Comparison of ENCODE assay signal across 19 mouse cellular contexts in the genomic region with DNA sequence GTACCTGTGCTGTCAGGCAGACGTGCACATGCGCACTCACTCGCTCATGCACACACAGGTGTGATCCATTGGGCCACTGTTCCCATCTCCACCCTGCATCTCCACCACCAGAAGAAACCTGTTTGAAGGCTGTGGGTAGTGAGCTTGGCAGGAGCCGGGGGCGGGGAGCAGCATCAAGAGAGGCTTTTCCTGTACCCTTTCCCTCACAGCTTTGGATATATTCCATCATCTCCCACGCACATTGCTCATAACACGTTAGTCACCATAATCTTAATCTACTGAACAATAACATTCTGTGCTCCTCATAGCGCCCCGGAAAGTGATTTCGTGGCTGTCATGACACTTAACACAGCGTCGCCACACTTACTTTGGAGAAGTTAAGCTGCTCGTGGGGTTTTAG. TPM values are rescaled to one million over a fixed set of nuclear protein-coding genes. Genes with fewer than 3 reads are reported as not detected.
A peak's percentile ranks its signal among the peaks of the same experiment; 100 is the strongest.
DNase-seq lines count a peak whose midpoint lies in the region; ATAC-seq and TF ChIP-seq lines count a peak whose summit lies in the region.
"Had no signal": no experiment of that assay in that cellular context is flagged by ENCODE, and none has a peak within 500 bp of the region (broad histone marks: within the 10 kb centered on the region; RNA-seq: fewer than 3 reads in every experiment).

No protein-coding gene starts in this region.

- DNase-seq in heart, embryonic 10.5 days (ENCODE audit: low spot score), result peak; percentile 51
- no peak for DNase-seq in heart, postnatal 36 days
- peak; percentile 51 for DNase-seq in 3T3-L1 (ENCODE audit: low read depth, low spot score)
- peak; percentile 63 for DNase-seq in frontal cortex, postnatal 36 days (ENCODE audit: low spot score in 2 of 2)
- DNase-seq in left cerebral cortex, adult 9 months (ENCODE audit: low spot score in 2 of 2), result peak; percentile 58 to 78
- no peak for DNase-seq in lung, postnatal 10 days
- DNase-seq in lung, postnatal 0 days (ENCODE audit: low spot score), result no peak
- no peak for DNase-seq in kidney, adult 11 months
- DNase-seq: cerebellum, adult 8-10 months; gastrocnemius, postnatal 36 days; kidney, adult 9 months; kidney, postnatal 25 days; lung, adult 18-20 months; lung, postnatal 36 days had no signal

- WGBS in heart, embryonic 10.5 days, result 85% methylated on average over 13 of the region's 13 CpGs
- 76% methylated on average over 13 of the region's 13 CpGs for WGBS in lung, postnatal 0 days

- H3K27ac ChIP-seq in heart, embryonic 10.5 days, result no peak overlapping the region
- H3K27ac ChIP-seq in lung, postnatal 0 days (ENCODE audit: low read length), result no peak overlapping the region
- H3K27ac ChIP-seq: embryonic facial prominence, embryonic 10.5 days; forebrain, embryonic 13.5 days had no signal

- no peaks in the 10 kb centered on the region for H3K4me1 ChIP-seq in heart, embryonic 10.5 days
- no peaks in the 10 kb centered on the region for H3K4me1 ChIP-seq in lung, postnatal 0 days (ENCODE audit: insufficient read depth, low read depth, low read length)
- H3K4me1 ChIP-seq: forebrain, embryonic 13.5 days had no signal

- TF ChIP-seq CTCF in lung, postnatal 0 days (IDR thresholded peaks at IDR 0.05), result no peak

- no peaks in the 10 kb centered on the region for H3K9me3 ChIP-seq in heart, embryonic 10.5 days
- H3K9me3 ChIP-seq in lung, postnatal 0 days (ENCODE audit: low read length), result no peaks in the 10 kb centered on the region
- H3K9me3 ChIP-seq: embryonic facial prominence, embryonic 10.5 days; forebrain, embryonic 13.5 days; G1E had no signal

- TF ChIP-seq EP300 in lung, postnatal 0 days (IDR thresholded peaks at IDR 0.05), result no peak

- H3K4me2 ChIP-seq in lung, postnatal 0 days (replicated peaks; ENCODE audit: low read depth, low read length), result no peak overlapping the region
- H3K4me2 ChIP-seq: forebrain, embryonic 13.5 days; liver, embryonic 11.5 days had no signal

- intact Hi-C loops in heart, postnatal 36 days (cut with DNase I), result no loop called here

- no peaks in the 10 kb centered on the region for H3K36me3 ChIP-seq in heart, embryonic 10.5 days
- no peaks in the 10 kb centered on the region for H3K36me3 ChIP-seq in lung, postnatal 0 days (ENCODE audit: insufficient read depth, low read length)
- H3K36me3 ChIP-seq: embryonic facial prominence, embryonic 10.5 days; G1E had no signal

- no peak overlapping the region for H3K9ac ChIP-seq in lung, postnatal 0 days (replicated peaks; ENCODE audit: low read depth)
- H3K9ac ChIP-seq: forebrain, embryonic 13.5 days had no signal

- H3K4me3 ChIP-seq in heart, embryonic 10.5 days, result no peak overlapping the region
- H3K4me3 ChIP-seq in lung, postnatal 0 days (ENCODE audit: low read depth, low read length), result no peak overlapping the region
- H3K4me3 ChIP-seq: embryonic facial prominence, embryonic 10.5 days; forebrain, embryonic 13.5 days had no signal

- no peak for ATAC-seq in lung, postnatal 0 days
- ATAC-seq: forebrain, embryonic 13.5 days; midbrain, embryonic 16.5 days had no signal

- H3K27me3 ChIP-seq in heart, embryonic 10.5 days (ENCODE audit: insufficient read depth, poor library complexity, severe bottlenecking), result 0 out of 2 replicates have a peak, but pooled peaks cover 10% of the 10 kb centered on the region
- no peaks in the 10 kb centered on the region for H3K27me3 ChIP-seq in lung, postnatal 0 days (replicated peaks; ENCODE audit: insufficient read depth, low read length)
- H3K27me3 ChIP-seq: forebrain, embryonic 13.5 days had no signal

RNA-seq across cellular contexts. Expression of a gene that starts 27.2 kb away (rescaled TPM):
- polyA plus RNA-seq in heart, embryonic 10.5 days (2016; fragmentation: Nextera tagmentation; extraction: Ambion mirVana), result 161 and 170 TPM in 2 replicates
- total RNA-seq in heart, postnatal 36 days (2021), result 10 to 100 TPM; 76.2 to 77.3 TPM
- polyA plus RNA-seq in lung, postnatal 0 days (2015; fragmentation: Nextera tagmentation; extraction: Ambion mirVana), result 139 and 155 TPM in 2 replicates

Comparison
In these comparisons a context has a peak if more than half of its experiments do, and no peak if none do; other contexts are left out.
1. DNase-seq: peak in heart, embryonic 10.5 days (single experiment), 3T3-L1 (single experiment), frontal cortex, postnatal 36 days (2 of 2) and left cerebral cortex, adult 9 months (2 of 2); none in heart, postnatal 36 days (0 of 2), lung, postnatal 10 days (single experiment), lung, postnatal 0 days (single experiment) and kidney, adult 11 months (single experiment).